Mouse (Mus musculus): ENCODE data around the gene Edaradd. TPM values are rescaled to one million over a fixed set of nuclear protein-coding genes. Genes with fewer than 3 reads are reported as not detected.
A peak's percentile ranks its signal among the peaks of the same experiment; 100 is the strongest.

Gene Edaradd
- polyA plus RNA-seq, 1 experiment from 2014 or later = 2.4 TPM

DNA sequence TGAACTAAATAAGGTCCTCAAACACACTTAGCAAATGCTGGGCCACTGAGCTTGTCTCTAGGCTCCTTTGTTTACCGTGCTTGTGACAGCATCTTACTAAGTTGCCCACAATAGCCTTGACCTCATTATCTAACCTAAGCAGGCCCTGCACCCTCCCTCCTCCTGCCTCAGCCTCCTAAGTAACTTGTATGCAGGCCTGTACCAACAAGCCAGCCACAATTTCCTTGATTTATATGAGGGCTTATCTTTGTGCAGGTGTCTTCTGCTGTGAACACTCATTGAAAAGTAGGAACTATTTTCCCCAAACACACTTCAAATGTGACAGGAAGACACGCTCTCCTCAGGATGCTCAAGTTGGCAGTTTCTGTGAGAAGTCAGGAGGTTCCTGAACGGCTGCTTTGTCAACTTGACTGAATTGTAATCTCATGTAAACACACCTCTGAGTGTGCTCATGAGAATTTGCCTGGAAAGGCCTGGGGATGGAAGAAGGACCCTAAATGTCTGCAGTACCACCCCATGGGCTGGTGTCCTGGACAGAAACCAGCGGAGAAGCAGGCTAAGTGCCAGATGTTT lies 17.5 kb downstream of the Edaradd start:
- H3K27ac ChIP-seq (ENCODE audit: low read depth, low read length) = no peak overlapping the region

DNA sequence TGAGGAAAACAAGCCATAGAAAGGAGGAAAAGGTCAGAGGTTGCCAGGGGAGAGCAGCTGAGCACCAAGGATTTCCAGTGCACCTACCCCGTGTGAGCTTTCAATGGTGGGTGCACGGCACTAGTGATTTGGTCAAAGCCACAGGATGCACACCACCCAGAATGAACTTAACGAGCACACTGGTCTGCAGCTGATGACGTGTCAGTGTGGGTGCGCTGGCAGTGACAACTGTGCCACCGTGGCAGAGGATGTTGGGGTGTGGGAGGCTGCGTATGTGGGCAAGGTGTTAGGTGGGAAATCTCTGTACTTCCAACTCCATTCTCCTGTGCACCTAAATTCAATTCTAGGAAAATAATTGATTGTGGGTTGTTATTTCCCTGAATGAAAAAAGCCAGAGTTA lies 21.1 kb downstream of the Edaradd start:
- 88% methylated on average over 7 of the region's 7 CpGs for WGBS

More for the DNA sequence above, 17.5 kb downstream of the Edaradd start:
- no peak; the same call in 1 of the 2 replicates for ATAC-seq (ENCODE audit: low FRiP score, low TSS enrichment)
- Histone ChIP-seq H3K4me1 (ENCODE audit: control insufficient read depth, insufficient read depth, low read length) (peaks cover 4% of the 10 kb centered on the region; the same call in 1 of the 2 replicates), H3K36me3 (ENCODE audit: control insufficient read depth, insufficient read depth, low read length) (no peaks in the 10 kb centered on the region), H3K9ac (ENCODE audit: low read depth, low read length) (no peak overlapping the region), H3K4me2 (replicated peaks; ENCODE audit: low read depth, low read length) (no peak overlapping the region), H3K4me3 (ENCODE audit: low read length) (no peak overlapping the region), H3K27me3 (ENCODE audit: control insufficient read depth, insufficient read depth, low read length) (no peaks in the 10 kb centered on the region), H3K9me3 (ENCODE audit: control insufficient read depth, low read length) (no peaks in the 10 kb centered on the region)
- 45% methylated on average over 4 of the region's 4 CpGs for WGBS

DNA sequence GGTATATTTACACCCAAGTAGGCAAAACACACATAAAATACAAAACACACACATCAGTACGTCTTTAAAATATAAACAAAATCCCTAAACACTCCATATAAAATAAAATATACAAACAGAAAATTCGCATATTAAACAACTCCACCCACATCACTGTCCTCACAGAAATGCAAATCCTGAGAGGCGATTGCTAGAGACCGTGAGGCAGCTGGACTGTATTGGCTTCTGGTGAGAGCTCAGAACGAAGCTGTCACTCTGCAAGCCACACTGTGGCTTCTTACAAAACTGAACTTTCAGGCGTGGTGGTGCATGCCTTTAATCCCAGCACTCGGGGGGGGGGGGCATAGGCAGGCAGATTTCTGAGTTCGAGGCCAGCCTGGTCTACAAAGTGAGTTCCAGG lies 22.4 kb downstream of the Edaradd start:
- Histone ChIP-seq H3K36me3 (ENCODE audit: control insufficient read depth, insufficient read depth, low read length) (no peaks in the 10 kb centered on the region), H3K27me3 (ENCODE audit: control insufficient read depth, insufficient read depth, low read length) (no peaks in the 10 kb centered on the region), H3K4me3 (ENCODE audit: low read length) (no peak overlapping the region), H3K27ac (ENCODE audit: low read depth, low read length) (no peak overlapping the region), H3K4me1 (ENCODE audit: control insufficient read depth, insufficient read depth, low read length) (peaks cover 1% of the 10 kb centered on the region; the same call in 1 of the 2 replicates), H3K9ac (ENCODE audit: low read depth, low read length) (no peak overlapping the region), H3K9me3 (ENCODE audit: control insufficient read depth, low read length) (no peaks in the 10 kb centered on the region), H3K4me2 (replicated peaks; ENCODE audit: low read depth, low read length) (no peak overlapping the region)
- 67% methylated on average over 8 of the region's 8 CpGs for WGBS
- ATAC-seq (ENCODE audit: low FRiP score, low TSS enrichment) = no peak

More for the DNA sequence above, 21.1 kb downstream of the Edaradd start:
- Histone ChIP-seq H3K4me1 (ENCODE audit: control insufficient read depth, insufficient read depth, low read length) (peaks cover 4% of the 10 kb centered on the region; the same call in 1 of the 2 replicates), H3K36me3 (ENCODE audit: control insufficient read depth, insufficient read depth, low read length) (no peaks in the 10 kb centered on the region), H3K9ac (ENCODE audit: low read depth, low read length) (no peak overlapping the region), H3K9me3 (ENCODE audit: control insufficient read depth, low read length) (no peaks in the 10 kb centered on the region), H3K27ac (ENCODE audit: low read depth, low read length) (no peak overlapping the region), H3K4me2 (replicated peaks; ENCODE audit: low read depth, low read length) (no peak overlapping the region), H3K27me3 (ENCODE audit: control insufficient read depth, insufficient read depth, low read length) (no peaks in the 10 kb centered on the region), H3K4me3 (ENCODE audit: low read length) (no peak overlapping the region)
- ATAC-seq (ENCODE audit: low FRiP score, low TSS enrichment) = no peak

GRCm38 (mm10) chr13:12494750-12495149 lies 25.5 kb downstream of the Edaradd start:
- WGBS = 84% methylated on average over 9 of the region's 9 CpGs
- no peak overlapping the region for H3K9ac ChIP-seq (ENCODE audit: low read depth, low read length)
- no peak for ATAC-seq (ENCODE audit: low FRiP score, low TSS enrichment)

DNA sequence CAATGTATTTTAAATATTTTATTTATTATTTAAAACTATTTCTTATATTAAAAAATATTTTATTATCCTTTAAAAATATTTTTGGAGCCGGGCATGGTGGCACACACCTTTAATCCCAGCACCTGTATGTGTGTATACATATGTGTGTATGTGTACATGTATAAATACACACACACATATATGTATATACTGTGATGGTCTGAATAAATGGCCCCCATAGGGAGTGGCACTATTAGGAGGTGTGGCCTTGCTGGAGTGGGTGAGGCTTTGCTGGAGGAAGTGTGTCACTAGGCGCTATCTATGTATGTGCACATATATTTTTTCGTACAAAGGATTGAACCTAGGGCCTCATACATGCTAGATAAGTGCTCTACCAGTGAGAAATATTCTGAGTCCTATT lies 27.7 kb downstream of the Edaradd start:
- Histone ChIP-seq H3K27me3 (ENCODE audit: control insufficient read depth, insufficient read depth, low read length) (no peaks in the 10 kb centered on the region), H3K36me3 (ENCODE audit: control insufficient read depth, insufficient read depth, low read length) (no peaks in the 10 kb centered on the region), H3K4me2 (replicated peaks; ENCODE audit: low read depth, low read length) (no peak overlapping the region), H3K9ac (ENCODE audit: low read depth, low read length) (no peak overlapping the region), H3K4me1 (ENCODE audit: control insufficient read depth, insufficient read depth, low read length) (no peaks in the 10 kb centered on the region), H3K4me3 (ENCODE audit: low read length) (no peak overlapping the region), H3K27ac (ENCODE audit: low read depth, low read length) (no peak overlapping the region), H3K9me3 (ENCODE audit: control insufficient read depth, low read length) (no peaks in the 10 kb centered on the region)
- ATAC-seq (ENCODE audit: low FRiP score, low TSS enrichment) = no peak
- 88% methylated on average over 3 of the region's 3 CpGs for WGBS

More at GRCm38 (mm10) chr13:12494750-12495149, 25.5 kb downstream of the Edaradd start:
- no peaks in the 10 kb centered on the region for H3K9me3 ChIP-seq (ENCODE audit: control insufficient read depth, low read length)
- no peaks in the 10 kb centered on the region for H3K27me3 ChIP-seq (ENCODE audit: control insufficient read depth, insufficient read depth, low read length)
- H3K36me3 ChIP-seq (ENCODE audit: control insufficient read depth, insufficient read depth, low read length) = no peaks in the 10 kb centered on the region
- H3K4me2 ChIP-seq (replicated peaks; ENCODE audit: low read depth, low read length) = no peak overlapping the region
- H3K4me3 ChIP-seq (ENCODE audit: low read length) = no peak overlapping the region
- no peaks in the 10 kb centered on the region for H3K4me1 ChIP-seq (ENCODE audit: control insufficient read depth, insufficient read depth, low read length)
- no peak overlapping the region for H3K27ac ChIP-seq (ENCODE audit: low read depth, low read length)

- H3K4me3 ChIP-seq (ENCODE audit: low read length) = no peak overlapping the region
- no peaks in the 10 kb centered on the region for H3K27me3 ChIP-seq (ENCODE audit: control insufficient read depth, insufficient read depth, low read length)
- no peaks in the 10 kb centered on the region for H3K36me3 ChIP-seq (ENCODE audit: control insufficient read depth, insufficient read depth, low read length)
- H3K4me2 ChIP-seq (replicated peaks; ENCODE audit: low read depth, low read length) = no peak overlapping the region
- no peak overlapping the region for H3K9ac ChIP-seq (ENCODE audit: low read depth, low read length)
- ATAC-seq (ENCODE audit: low FRiP score, low TSS enrichment) = no peak
- H3K27ac ChIP-seq (ENCODE audit: low read depth, low read length) = no peak overlapping the region
- H3K9me3 ChIP-seq (ENCODE audit: control insufficient read depth, low read length) = no peaks in the 10 kb centered on the region
- 77% methylated on average over 7 of the region's 7 CpGs for WGBS
- no peaks in the 10 kb centered on the region for H3K4me1 ChIP-seq (ENCODE audit: control insufficient read depth, insufficient read depth, low read length)
Measured at GRCm38 (mm10) chr13:12485640-12486039, 34.6 kb downstream of the Edaradd start.

DNA sequence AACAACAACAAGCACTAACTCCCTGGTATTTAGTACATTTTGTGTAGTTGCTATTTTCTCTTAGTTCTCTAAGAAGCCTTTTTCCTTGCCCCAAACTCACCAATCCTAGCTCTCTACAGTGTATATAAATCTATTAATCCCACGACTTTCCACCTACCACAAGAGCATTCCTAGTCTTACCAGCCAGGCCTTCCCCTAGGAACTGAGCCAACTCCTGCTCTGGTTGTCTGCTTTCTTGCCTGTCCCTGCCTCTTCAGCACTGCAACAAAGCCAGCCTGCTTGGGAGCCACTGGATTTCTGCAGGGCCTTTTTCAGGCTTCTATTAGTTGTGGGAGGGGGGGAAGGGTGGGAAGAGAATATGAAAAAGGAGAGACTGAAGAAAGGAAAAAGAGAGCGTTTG lies 35.0 kb downstream of the Edaradd start:
- no peak overlapping the region for H3K4me2 ChIP-seq (replicated peaks; ENCODE audit: low read depth, low read length)
- 75% methylated on average over 2 of the region's 2 CpGs for WGBS
- no peak for ATAC-seq (ENCODE audit: low FRiP score, low TSS enrichment)
- H3K27me3 ChIP-seq (ENCODE audit: control insufficient read depth, insufficient read depth, low read length) = no peaks in the 10 kb centered on the region
- no peak overlapping the region for H3K27ac ChIP-seq (ENCODE audit: low read depth, low read length)
- H3K4me1 ChIP-seq (ENCODE audit: control insufficient read depth, insufficient read depth, low read length) = no peaks in the 10 kb centered on the region
- no peaks in the 10 kb centered on the region for H3K9me3 ChIP-seq (ENCODE audit: control insufficient read depth, low read length)
- H3K4me3 ChIP-seq (ENCODE audit: low read length) = no peak overlapping the region
- H3K9ac ChIP-seq (ENCODE audit: low read depth, low read length) = no peak overlapping the region
- no peaks in the 10 kb centered on the region for H3K36me3 ChIP-seq (ENCODE audit: control insufficient read depth, insufficient read depth, low read length)

DNA sequence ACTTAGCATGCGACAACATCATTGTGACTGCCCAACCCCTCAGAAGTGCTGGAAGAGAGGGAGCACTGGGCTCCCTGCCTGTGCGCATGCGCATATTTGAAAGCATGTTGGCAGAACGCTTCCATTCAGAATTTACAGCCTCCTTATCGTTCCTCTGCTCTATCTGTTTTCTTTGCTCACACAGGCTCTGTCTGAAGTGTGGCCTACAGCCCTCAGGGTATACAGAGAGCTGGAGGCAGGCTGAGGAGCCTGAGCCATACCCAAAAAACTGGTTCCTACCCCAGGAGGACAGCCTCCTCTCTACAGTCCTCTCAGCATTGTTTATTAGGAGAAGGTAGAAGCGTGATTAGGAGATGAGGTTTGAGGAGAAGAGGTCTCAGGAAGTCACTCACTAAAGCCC lies 40.4 kb downstream of the Edaradd start:
- H3K4me3 ChIP-seq (ENCODE audit: low read length) = no peak overlapping the region
- WGBS = 67% methylated on average over 6 of the region's 6 CpGs
- H3K4me2 ChIP-seq (replicated peaks; ENCODE audit: low read depth, low read length) = no peak overlapping the region
- H3K27ac ChIP-seq (ENCODE audit: low read depth, low read length) = no peak overlapping the region
- H3K27me3 ChIP-seq (ENCODE audit: control insufficient read depth, insufficient read depth, low read length) = no peaks in the 10 kb centered on the region
- no peaks in the 10 kb centered on the region for H3K36me3 ChIP-seq (ENCODE audit: control insufficient read depth, insufficient read depth, low read length)
- H3K9ac ChIP-seq (ENCODE audit: low read depth, low read length) = no peak overlapping the region
- no peaks in the 10 kb centered on the region for H3K4me1 ChIP-seq (ENCODE audit: control insufficient read depth, insufficient read depth, low read length)
- ATAC-seq (ENCODE audit: low FRiP score, low TSS enrichment) = no peak
- no peaks in the 10 kb centered on the region for H3K9me3 ChIP-seq (ENCODE audit: control insufficient read depth, low read length)

DNA sequence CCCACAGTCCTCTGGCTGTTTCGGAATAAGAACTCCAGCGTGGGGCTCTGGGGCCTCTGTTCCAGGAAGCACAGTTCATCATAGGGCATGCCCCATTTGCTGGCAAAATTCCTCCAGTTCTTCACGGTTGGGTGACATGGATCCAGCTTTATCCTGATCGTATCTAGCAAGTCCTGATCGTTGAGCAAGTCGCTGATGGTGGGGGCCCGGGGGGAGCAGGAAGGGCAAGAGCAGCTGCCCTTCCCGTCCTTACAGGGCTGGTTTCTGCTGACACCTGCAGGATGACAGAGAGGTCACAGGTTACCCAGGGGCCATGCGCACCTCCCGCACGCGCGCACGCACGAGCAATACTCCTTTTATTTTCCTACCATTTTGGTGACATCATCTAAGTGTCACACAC lies 41.9 kb downstream of the Edaradd start:
- ATAC-seq (ENCODE audit: low FRiP score, low TSS enrichment) = peak; percentile 46
- Histone ChIP-seq H3K27me3 (ENCODE audit: control insufficient read depth, insufficient read depth, low read length) (no peaks in the 10 kb centered on the region), H3K36me3 (ENCODE audit: control insufficient read depth, insufficient read depth, low read length) (no peaks in the 10 kb centered on the region), H3K9ac (ENCODE audit: low read depth, low read length) (no peak overlapping the region), H3K4me3 (ENCODE audit: low read length) (no peak overlapping the region), H3K4me2 (replicated peaks; ENCODE audit: low read depth, low read length) (no peak overlapping the region), H3K27ac (ENCODE audit: low read depth, low read length) (no peak overlapping the region), H3K9me3 (ENCODE audit: control insufficient read depth, low read length) (no peaks in the 10 kb centered on the region), H3K4me1 (ENCODE audit: control insufficient read depth, insufficient read depth, low read length) (no peaks in the 10 kb centered on the region)
- WGBS = 48% methylated on average over 15 of the region's 15 CpGs

Measured in kidney, embryonic 14.5 days (tissue).